Mouse (Mus musculus): ENCODE data around the gene Impdh1. TPM values are rescaled to one million over a fixed set of nuclear protein-coding genes. Genes with fewer than 3 reads are reported as not detected.

Gene Impdh1
- polyA plus RNA-seq (2015; fragmentation: Nextera tagmentation; extraction: Ambion mirVana) = 84.1 and 84.2 TPM in 2 replicates

GRCm38 (mm10) chr6:29215881-29216501, at the start of gene Impdh1:
Impdh1 (minus strand) TSS chr6:29216364.
- Histone ChIP-seq H3K4me3 (replicated peaks) (peak within 1 kb of the TSS; percentile 72), H3K36me3 (no peaks in the 10 kb centered on the region), H3K9ac (replicated peaks) (peak within 1 kb of the TSS; percentile 71), H3K4me1 (peaks cover 44% of the 10 kb centered on the region), H3K27ac (replicated peaks) (peak within 1 kb of the TSS; percentile 56; the same call in 1 of the 2 replicates), H3K4me2 (peak within 1 kb of the TSS; percentile 99), H3K27me3 (replicated peaks) (peaks cover 8% of the 10 kb centered on the region; the same call in 1 of the 2 replicates), H3K9me3 (replicated peaks) (no peaks in the 10 kb centered on the region)
- ATAC-seq (ENCODE audit: low FRiP score) = peak; percentile 61
- 0% methylated on average over 56 of the region's 56 CpGs for WGBS

- H3K9ac ChIP-seq (replicated peaks) = no peak overlapping the region
- 94% methylated on average over 3 of the region's 3 CpGs for WGBS
Measured at GRCm38 (mm10) chr6:29264456-29264781, 48.3 kb upstream of the Impdh1 start.

GRCm38 (mm10) chr6:29263650-29264455, 47.7 kb upstream of the Impdh1 start:
- H3K9ac ChIP-seq (replicated peaks) = no peak overlapping the region
- H3K27me3 ChIP-seq (replicated peaks) = no peaks in the 10 kb centered on the region; the same call in 1 of the 2 replicates
- H3K4me1 ChIP-seq = peaks cover 8% of the 10 kb centered on the region
- no peaks in the 10 kb centered on the region for H3K9me3 ChIP-seq (replicated peaks)
- H3K36me3 ChIP-seq = no peaks in the 10 kb centered on the region
- ATAC-seq (ENCODE audit: low FRiP score) = peak; percentile 86
- WGBS = 44% methylated on average over 6 of the region's 6 CpGs
- H3K27ac ChIP-seq (replicated peaks) = 0 out of 2 replicates have a peak overlapping the region, but pooled peaks have one; percentile 34
- H3K4me2 ChIP-seq = no peak overlapping the region
- H3K4me3 ChIP-seq (replicated peaks) = no peak overlapping the region

More at GRCm38 (mm10) chr6:29264456-29264781, 48.3 kb upstream of the Impdh1 start:
- no peak overlapping the region for H3K4me2 ChIP-seq
- no peaks in the 10 kb centered on the region for H3K9me3 ChIP-seq (replicated peaks)
- no peak overlapping the region for H3K4me3 ChIP-seq (replicated peaks)
- no peaks in the 10 kb centered on the region; the same call in 1 of the 2 replicates for H3K27me3 ChIP-seq (replicated peaks)
- ATAC-seq (ENCODE audit: low FRiP score) = no peak
- H3K27ac ChIP-seq (replicated peaks) = no peak overlapping the region
- no peaks in the 10 kb centered on the region for H3K36me3 ChIP-seq
- H3K4me1 ChIP-seq = peaks cover 8% of the 10 kb centered on the region

GRCm38 (mm10) chr6:29261831-29262230, 45.7 kb upstream of the Impdh1 start:
- Histone ChIP-seq H3K4me3 (replicated peaks) (no peak overlapping the region), H3K36me3 (no peaks in the 10 kb centered on the region), H3K27ac (replicated peaks) (no peak overlapping the region), H3K9ac (replicated peaks) (no peak overlapping the region), H3K4me2 (no peak overlapping the region), H3K27me3 (replicated peaks) (no peaks in the 10 kb centered on the region; the same call in 1 of the 2 replicates), H3K4me1 (peaks cover 8% of the 10 kb centered on the region), H3K9me3 (replicated peaks) (no peaks in the 10 kb centered on the region)
- 88% methylated on average over 5 of the region's 5 CpGs for WGBS
- ATAC-seq (ENCODE audit: low FRiP score) = no peak

- Histone ChIP-seq H3K36me3 (no peaks in the 10 kb centered on the region), H3K9ac (replicated peaks) (no peak overlapping the region), H3K27ac (replicated peaks) (no peak overlapping the region), H3K4me1 (peaks cover 8% of the 10 kb centered on the region), H3K27me3 (replicated peaks) (no peaks in the 10 kb centered on the region; the same call in 1 of the 2 replicates), H3K4me3 (replicated peaks) (no peak overlapping the region), H3K4me2 (no peak overlapping the region), H3K9me3 (replicated peaks) (no peaks in the 10 kb centered on the region)
- 93% methylated on average over 1 of the region's 1 CpGs for WGBS
- ATAC-seq (ENCODE audit: low FRiP score) = no peak
Measured at GRCm38 (mm10) chr6:29259418-29259817, 43.3 kb upstream of the Impdh1 start.

GRCm38 (mm10) chr6:29247072-29247471, 30.9 kb upstream of the Impdh1 start:
- Histone ChIP-seq H3K9me3 (replicated peaks) (no peaks in the 10 kb centered on the region), H3K4me3 (replicated peaks) (no peak overlapping the region), H3K27ac (replicated peaks) (no peak overlapping the region), H3K4me1 (no peaks in the 10 kb centered on the region), H3K4me2 (no peak overlapping the region), H3K9ac (replicated peaks) (no peak overlapping the region), H3K27me3 (replicated peaks) (no peaks in the 10 kb centered on the region), H3K36me3 (no peaks in the 10 kb centered on the region)
- ATAC-seq (ENCODE audit: low FRiP score) = no peak
- WGBS = 16% methylated on average over 4 of the region's 4 CpGs

- ATAC-seq (ENCODE audit: low FRiP score) = no peak
Measured at GRCm38 (mm10) chr6:29246585-29246984, 30.4 kb upstream of the Impdh1 start.

GRCm38 (mm10) chr6:29246183-29246582, 30.0 kb upstream of the Impdh1 start:
- Histone ChIP-seq H3K27me3 (replicated peaks) (no peaks in the 10 kb centered on the region), H3K4me1 (no peaks in the 10 kb centered on the region), H3K36me3 (no peaks in the 10 kb centered on the region), H3K4me3 (replicated peaks) (no peak overlapping the region), H3K27ac (replicated peaks) (no peak overlapping the region), H3K9me3 (replicated peaks) (no peaks in the 10 kb centered on the region), H3K9ac (replicated peaks) (no peak overlapping the region), H3K4me2 (no peak overlapping the region)
- ATAC-seq (ENCODE audit: low FRiP score) = no peak
- WGBS = 86% methylated on average over 3 of the region's 3 CpGs

More at GRCm38 (mm10) chr6:29246585-29246984, 30.4 kb upstream of the Impdh1 start:
- Histone ChIP-seq H3K9ac (replicated peaks) (no peak overlapping the region), H3K4me2 (no peak overlapping the region), H3K27me3 (replicated peaks) (no peaks in the 10 kb centered on the region), H3K27ac (replicated peaks) (no peak overlapping the region), H3K36me3 (no peaks in the 10 kb centered on the region), H3K4me3 (replicated peaks) (no peak overlapping the region), H3K4me1 (no peaks in the 10 kb centered on the region), H3K9me3 (replicated peaks) (no peaks in the 10 kb centered on the region)
- 51% methylated on average over 5 of the region's 5 CpGs for WGBS

GRCm38 (mm10) chr6:29245272-29246120, 29.3 kb upstream of the Impdh1 start:
- 79% methylated on average over 14 of the region's 14 CpGs for WGBS
- Histone ChIP-seq H3K9ac (replicated peaks) (no peak overlapping the region), H3K27ac (replicated peaks) (no peak overlapping the region), H3K36me3 (no peaks in the 10 kb centered on the region), H3K4me3 (replicated peaks) (no peak overlapping the region), H3K9me3 (replicated peaks) (no peaks in the 10 kb centered on the region), H3K27me3 (replicated peaks) (no peaks in the 10 kb centered on the region), H3K4me2 (no peak overlapping the region), H3K4me1 (no peaks in the 10 kb centered on the region)
- ATAC-seq (ENCODE audit: low FRiP score) = no peak

GRCm38 (mm10) chr6:29242265-29242664, 26.1 kb upstream of the Impdh1 start:
- ATAC-seq (ENCODE audit: low FRiP score) = no peak
- no peaks in the 10 kb centered on the region for H3K9me3 ChIP-seq (replicated peaks)
- H3K4me3 ChIP-seq (replicated peaks) = no peak overlapping the region
- H3K36me3 ChIP-seq = no peaks in the 10 kb centered on the region
- H3K9ac ChIP-seq (replicated peaks) = no peak overlapping the region
- no peaks in the 10 kb centered on the region for H3K27me3 ChIP-seq (replicated peaks)
- H3K4me1 ChIP-seq = no peaks in the 10 kb centered on the region
- H3K27ac ChIP-seq (replicated peaks) = no peak overlapping the region
- 69% methylated on average over 1 of the region's 1 CpGs for WGBS
- no peak overlapping the region for H3K4me2 ChIP-seq

GRCm38 (mm10) chr6:29241697-29242096, 25.5 kb upstream of the Impdh1 start:
- no peak overlapping the region for H3K4me2 ChIP-seq
- H3K9me3 ChIP-seq (replicated peaks) = no peaks in the 10 kb centered on the region
- H3K27me3 ChIP-seq (replicated peaks) = no peaks in the 10 kb centered on the region
- no peak for ATAC-seq (ENCODE audit: low FRiP score)
- WGBS = 47% methylated on average over 2 of the region's 2 CpGs
- H3K36me3 ChIP-seq = no peaks in the 10 kb centered on the region
- H3K27ac ChIP-seq (replicated peaks) = no peak overlapping the region
- H3K9ac ChIP-seq (replicated peaks) = no peak overlapping the region
- H3K4me3 ChIP-seq (replicated peaks) = no peak overlapping the region
- no peaks in the 10 kb centered on the region for H3K4me1 ChIP-seq

Data from neural tube, embryonic 15.5 days (tissue).